Mouse (Mus musculus): ENCODE results near the gene Gm47841.

Gene Gm47841

GRCm38 (mm10) chr15:101042613-101043012 lies 4.6 kb downstream of the Gm47841 start:
- peak in 1 of 2 experiments; percentile 59 for DNase-seq (ENCODE audit: low spot score in 2 of 2)

- DNase-seq (ENCODE audit: low spot score in 2 of 2), result no peak
Observed at GRCm38 (mm10) chr15:101041966-101042365, 5.2 kb downstream of the Gm47841 start.

- no peak for DNase-seq (ENCODE audit: low spot score in 2 of 2)
Observed at GRCm38 (mm10) chr15:101039651-101040050, 7.5 kb downstream of the Gm47841 start.

GRCm38 (mm10) chr15:101028960-101029359 lies 18.2 kb downstream of the Gm47841 start:
- DNase-seq (ENCODE audit: low spot score in 2 of 2), result no peak

- DNase-seq (ENCODE audit: low spot score in 2 of 2), result no peak
Observed at GRCm38 (mm10) chr15:101011352-101011751, 35.8 kb downstream of the Gm47841 start.

- no peak for DNase-seq (ENCODE audit: low spot score in 2 of 2)
Observed at GRCm38 (mm10) chr15:101008386-101009010, 38.7 kb downstream of the Gm47841 start.

- no peak for DNase-seq (ENCODE audit: low spot score in 2 of 2)
Observed at GRCm38 (mm10) chr15:101007236-101007635, 40.0 kb downstream of the Gm47841 start.

GRCm38 (mm10) chr15:101006251-101007040 lies 40.8 kb downstream of the Gm47841 start:
- DNase-seq (ENCODE audit: low spot score in 2 of 2), result peak; percentile 37 to 44

GRCm38 (mm10) chr15:101005717-101006116 lies 41.5 kb downstream of the Gm47841 start:
- DNase-seq (ENCODE audit: low spot score in 2 of 2), result no peak

GRCm38 (mm10) chr15:101004538-101004937 lies 42.7 kb downstream of the Gm47841 start:
- no peak for DNase-seq (ENCODE audit: low spot score in 2 of 2)

GRCm38 (mm10) chr15:101002466-101002865 lies 44.7 kb downstream of the Gm47841 start:
- DNase-seq (ENCODE audit: low spot score in 2 of 2), result no peak

- DNase-seq (ENCODE audit: low spot score in 2 of 2), result no peak
Observed at GRCm38 (mm10) chr15:101001685-101002084, 45.5 kb downstream of the Gm47841 start.

GRCm38 (mm10) chr15:100997090-100997489 lies 50.1 kb downstream of the Gm47841 start:
- DNase-seq (ENCODE audit: low spot score in 2 of 2), result no peak
